Mouse (Mus musculus): ENCODE data around the gene Stard3. TPM values are rescaled to one million over a fixed set of nuclear protein-coding genes. Genes with fewer than 3 reads are reported as not detected.

Stard3 gene
- polyA plus RNA-seq, 1 experiment: 76.5 TPM

- Histone ChIP-seq H3K4me3 (ENCODE audit: low read depth, low read length) (no peak overlapping the region), H3K36me3 (ENCODE audit: control insufficient read depth, insufficient read depth, low read length) (no peaks in the 10 kb centered on the region), H3K27me3 (ENCODE audit: control insufficient read depth, insufficient read depth, low read length) (no peaks in the 10 kb centered on the region), H3K27ac (ENCODE audit: insufficient read depth, low read depth, low read length) (no peak overlapping the region), H3K4me1 (ENCODE audit: control insufficient read depth, insufficient read depth, insufficient read length, low read length) (peaks cover 5% of the 10 kb centered on the region)
- TF ChIP-seq POLR2A (IDR thresholded peaks at IDR 0.05; ENCODE audit: low read depth, low read length) (no peak), CTCF (IDR thresholded peaks at IDR 0.05; ENCODE audit: extremely low read depth, insufficient read length, insufficient replicate concordance, low read depth, low read length) (no peak)
- 73% methylated on average over 6 of the region's 6 CpGs for WGBS
Observed at GRCm38 (mm10) chr11:98406621-98407020, 48.5 kb downstream of the Stard3 start.

GRCm38 (mm10) chr11:98408872-98409271 lies 50.7 kb downstream of the Stard3 start:
- Histone ChIP-seq H3K27ac (ENCODE audit: insufficient read depth, low read depth, low read length) (peak overlapping the region; percentile 80), H3K4me3 (ENCODE audit: low read depth, low read length) (0 out of 2 replicates have a peak overlapping the region, but pooled peaks have one; percentile 17), H3K27me3 (ENCODE audit: control insufficient read depth, insufficient read depth, low read length) (no peaks in the 10 kb centered on the region), H3K36me3 (ENCODE audit: control insufficient read depth, insufficient read depth, low read length) (no peaks in the 10 kb centered on the region), H3K4me1 (ENCODE audit: control insufficient read depth, insufficient read depth, insufficient read length, low read length) (peaks cover 7% of the 10 kb centered on the region)
- WGBS: 30% methylated on average over 8 of the region's 8 CpGs
- no peak for TF ChIP-seq CTCF (IDR thresholded peaks at IDR 0.05; ENCODE audit: extremely low read depth, insufficient read length, insufficient replicate concordance, low read depth, low read length)
- TF ChIP-seq POLR2A (IDR thresholded peaks at IDR 0.05; ENCODE audit: low read depth, low read length): no peak

GRCm38 (mm10) chr11:98409341-98409822 lies 51.2 kb downstream of the Stard3 start:
- Histone ChIP-seq H3K27ac (ENCODE audit: insufficient read depth, low read depth, low read length) (no peak overlapping the region), H3K27me3 (ENCODE audit: control insufficient read depth, insufficient read depth, low read length) (no peaks in the 10 kb centered on the region), H3K4me3 (ENCODE audit: low read depth, low read length) (no peak overlapping the region), H3K36me3 (ENCODE audit: control insufficient read depth, insufficient read depth, low read length) (no peaks in the 10 kb centered on the region), H3K4me1 (ENCODE audit: control insufficient read depth, insufficient read depth, insufficient read length, low read length) (peaks cover 7% of the 10 kb centered on the region)
- 10% methylated on average over 10 of the region's 10 CpGs for WGBS
- no peak for TF ChIP-seq POLR2A (IDR thresholded peaks at IDR 0.05; ENCODE audit: low read depth, low read length)
- no peak for TF ChIP-seq CTCF (IDR thresholded peaks at IDR 0.05; ENCODE audit: extremely low read depth, insufficient read length, insufficient replicate concordance, low read depth, low read length)

- TF ChIP-seq CTCF (IDR thresholded peaks at IDR 0.05; ENCODE audit: extremely low read depth, insufficient read length, insufficient replicate concordance, low read depth, low read length) (no peak), POLR2A (IDR thresholded peaks at IDR 0.05; ENCODE audit: low read depth, low read length) (peak; percentile 85)
- H3K4me3 ChIP-seq (ENCODE audit: low read depth, low read length): peak within 1 kb of the TSS; percentile 98
- no peaks in the 10 kb centered on the region; the same call in 1 of the 2 replicates for H3K36me3 ChIP-seq (ENCODE audit: control insufficient read depth, insufficient read depth, low read length)
- peaks cover 29% of the 10 kb centered on the region for H3K4me1 ChIP-seq (ENCODE audit: control insufficient read depth, insufficient read depth, insufficient read length, low read length)
- no peaks in the 10 kb centered on the region for H3K27me3 ChIP-seq (ENCODE audit: control insufficient read depth, insufficient read depth, low read length)
- WGBS: under 1% methylated on average over 49 of the region's 49 CpGs
- H3K27ac ChIP-seq (ENCODE audit: insufficient read depth, low read depth, low read length): peak within 1 kb of the TSS; percentile 85
Observed at GRCm38 (mm10) chr11:98412273-98412796, 54.2 kb downstream of the Stard3 start, which contains the start of gene Erbb2. Gene Erbb2 (plus strand): TSS chr11:98412470.

GRCm38 (mm10) chr11:98412797-98413301 lies 54.7 kb downstream of the Stard3 start:
- peaks cover 33% of the 10 kb centered on the region for H3K4me1 ChIP-seq (ENCODE audit: control insufficient read depth, insufficient read depth, insufficient read length, low read length)
- H3K27me3 ChIP-seq (ENCODE audit: control insufficient read depth, insufficient read depth, low read length): no peaks in the 10 kb centered on the region
- peak overlapping the region; percentile 85 for H3K27ac ChIP-seq (ENCODE audit: insufficient read depth, low read depth, low read length)
- WGBS: under 1% methylated on average over 40 of the region's 40 CpGs
- TF ChIP-seq CTCF (IDR thresholded peaks at IDR 0.05; ENCODE audit: extremely low read depth, insufficient read length, insufficient replicate concordance, low read depth, low read length) (no peak), POLR2A (IDR thresholded peaks at IDR 0.05; ENCODE audit: low read depth, low read length) (peak; percentile 27; the same call in 1 of the 2 replicates)
- H3K36me3 ChIP-seq (ENCODE audit: control insufficient read depth, insufficient read depth, low read length): no peaks in the 10 kb centered on the region; the same call in 1 of the 2 replicates
- H3K4me3 ChIP-seq (ENCODE audit: low read depth, low read length): peak overlapping the region; percentile 98

- TF ChIP-seq POLR2A (IDR thresholded peaks at IDR 0.05; ENCODE audit: low read depth, low read length) (no peak), CTCF (IDR thresholded peaks at IDR 0.05; ENCODE audit: extremely low read depth, insufficient read length, insufficient replicate concordance, low read depth, low read length) (no peak)
- peak overlapping the region; percentile 98 for H3K4me3 ChIP-seq (ENCODE audit: low read depth, low read length)
Observed at GRCm38 (mm10) chr11:98413731-98414130, 55.6 kb downstream of the Stard3 start.

GRCm38 (mm10) chr11:98414162-98414561 lies 56.0 kb downstream of the Stard3 start:
- WGBS: 19% methylated on average over 2 of the region's 2 CpGs
- peak overlapping the region; percentile 98 for H3K4me3 ChIP-seq (ENCODE audit: low read depth, low read length)
- peaks cover 3% of the 10 kb centered on the region; the same call in 1 of the 2 replicates for H3K36me3 ChIP-seq (ENCODE audit: control insufficient read depth, insufficient read depth, low read length)
- peak overlapping the region; percentile 79 for H3K27ac ChIP-seq (ENCODE audit: insufficient read depth, low read depth, low read length)
- peaks cover 38% of the 10 kb centered on the region for H3K4me1 ChIP-seq (ENCODE audit: control insufficient read depth, insufficient read depth, insufficient read length, low read length)
- no peaks in the 10 kb centered on the region for H3K27me3 ChIP-seq (ENCODE audit: control insufficient read depth, insufficient read depth, low read length)
- TF ChIP-seq POLR2A (IDR thresholded peaks at IDR 0.05; ENCODE audit: low read depth, low read length) (no peak), CTCF (IDR thresholded peaks at IDR 0.05; ENCODE audit: extremely low read depth, insufficient read length, insufficient replicate concordance, low read depth, low read length) (no peak)

More at GRCm38 (mm10) chr11:98413731-98414130, 55.6 kb downstream of the Stard3 start:
- Histone ChIP-seq H3K4me1 (ENCODE audit: control insufficient read depth, insufficient read depth, insufficient read length, low read length) (peaks cover 38% of the 10 kb centered on the region), H3K27me3 (ENCODE audit: control insufficient read depth, insufficient read depth, low read length) (no peaks in the 10 kb centered on the region), H3K27ac (ENCODE audit: insufficient read depth, low read depth, low read length) (peak overlapping the region; percentile 78), H3K36me3 (ENCODE audit: control insufficient read depth, insufficient read depth, low read length) (no peaks in the 10 kb centered on the region; the same call in 1 of the 2 replicates)
- 8% methylated on average over 7 of the region's 7 CpGs for WGBS
